Comparison of ENCODE assay signal across 12 mouse cellular contexts in the genomic region with DNA sequence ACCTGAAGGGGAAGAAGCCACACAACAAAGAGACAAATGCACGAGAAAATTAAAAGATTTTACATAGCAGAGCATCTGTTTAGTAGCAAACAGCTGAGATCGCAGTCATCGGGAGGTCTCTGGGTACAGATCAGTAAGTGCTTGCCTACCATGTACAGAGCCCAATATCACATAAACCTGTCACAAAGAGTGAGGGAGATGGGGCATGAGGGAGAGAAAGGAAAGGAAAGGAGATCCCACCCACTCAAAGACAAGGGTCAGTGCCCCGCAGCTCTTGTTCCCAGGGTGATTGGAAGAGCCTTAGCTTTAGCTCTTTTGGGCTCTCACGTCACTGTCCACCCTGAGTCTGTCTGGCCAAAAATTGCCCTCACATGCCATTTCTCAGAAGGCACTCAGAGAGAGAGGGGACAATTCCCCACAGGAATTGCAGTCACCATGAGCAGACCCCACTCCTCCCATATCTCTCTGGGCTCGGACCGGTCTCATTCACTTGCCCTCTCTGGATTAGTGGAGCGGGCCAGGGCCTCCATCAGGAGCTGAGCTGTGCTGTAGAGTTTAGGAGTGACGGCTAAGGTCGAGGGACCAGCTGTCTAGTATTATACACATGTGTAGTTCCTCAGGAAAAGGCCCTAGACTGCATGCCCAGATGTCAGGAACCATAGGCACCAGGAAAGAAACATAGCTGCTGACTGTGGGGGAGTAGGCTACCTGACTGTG.
"Had no signal": no experiment of that assay in that cellular context is flagged by ENCODE, and none has a peak within 500 bp of the region (broad histone marks: within the 10 kb centered on the region; RNA-seq: fewer than 3 reads in every experiment).

No protein-coding gene starts in this region.

- DNase-seq: kidney, postnatal 10 days; left cerebral cortex, postnatal 4 days; retina, postnatal 1 day; right cerebral cortex, postnatal 4 days; spleen, adult 18-20 months; thymus, postnatal 36 days had no signal

- H3K27me3 ChIP-seq: neural tube, embryonic 13.5 days had no signal

- H3K4me3 ChIP-seq: limb, embryonic 13.5 days; midbrain, embryonic 10.5 days; neural tube, embryonic 13.5 days had no signal

- H3K4me2 ChIP-seq: limb, embryonic 13.5 days; neural tube, embryonic 13.5 days had no signal

- H3K9ac ChIP-seq: limb, embryonic 13.5 days; liver, embryonic 14.5 days; neural tube, embryonic 13.5 days had no signal

- ATAC-seq: intestine, embryonic 16.5 days; midbrain, embryonic 16.5 days had no signal

- H3K36me3 ChIP-seq: limb, embryonic 13.5 days; midbrain, embryonic 10.5 days; neural tube, embryonic 13.5 days had no signal

- H3K9me3 ChIP-seq: limb, embryonic 13.5 days; midbrain, embryonic 10.5 days; neural tube, embryonic 13.5 days had no signal

- H3K27ac ChIP-seq: limb, embryonic 13.5 days; liver, embryonic 14.5 days; midbrain, embryonic 10.5 days; neural tube, embryonic 13.5 days had no signal

- H3K4me1 ChIP-seq: limb, embryonic 13.5 days; midbrain, embryonic 10.5 days; neural tube, embryonic 13.5 days had no signal
